Mouse (Mus musculus): Measurements from ENCODE around the gene Ano6. TPM values are rescaled to one million over a fixed set of nuclear protein-coding genes. Genes with fewer than 3 reads are reported as not detected.

Ano6 gene
- polyA plus RNA-seq, 1 experiment from 2014 or later, result 66.2 TPM

DNA sequence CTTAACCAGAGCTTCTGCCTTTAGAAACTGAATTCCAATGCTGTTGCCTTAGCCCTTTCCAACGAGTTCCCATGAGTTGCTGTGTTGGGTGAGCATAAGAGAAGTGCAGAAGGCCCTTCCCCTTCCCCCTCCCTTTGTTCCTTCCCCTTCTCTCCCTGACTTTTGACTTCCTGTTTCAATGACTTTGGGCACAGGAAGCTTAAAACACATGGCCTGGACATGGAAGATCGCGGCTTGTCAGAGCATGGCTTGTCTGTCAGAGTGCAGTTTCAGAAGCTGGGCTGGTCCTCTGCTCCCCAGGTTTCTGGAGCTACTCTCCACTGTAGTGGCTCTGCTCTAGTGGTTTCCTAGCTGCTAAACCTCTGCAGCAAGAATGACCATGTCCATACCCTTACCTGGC lies 17.3 kb downstream of the Ano6 start:
- H3K27ac ChIP-seq (ENCODE audit: low read depth), result no peak overlapping the region
- H3K9ac ChIP-seq (ENCODE audit: low read length), result no peak overlapping the region
- DNase-seq (ENCODE audit: low spot score) (no peak), ATAC-seq (replicated peaks; ENCODE audit: low FRiP score, low TSS enrichment, low read depth) (no peak)
- H3K4me2 ChIP-seq (ENCODE audit: low read length), result no peak overlapping the region
- 73% methylated on average over 3 of the region's 3 CpGs for WGBS
- no peaks in the 10 kb centered on the region for H3K9me3 ChIP-seq (ENCODE audit: control insufficient read depth, low read length)
- no peak overlapping the region for H3K4me3 ChIP-seq (ENCODE audit: low read depth, low read length)
- H3K27me3 ChIP-seq (replicated peaks; ENCODE audit: control insufficient read depth, insufficient read depth, low read length), result no peaks in the 10 kb centered on the region
- peaks cover 24% of the 10 kb centered on the region for H3K4me1 ChIP-seq (replicated peaks; ENCODE audit: control insufficient read depth, insufficient read depth, low read length)
- H3K36me3 ChIP-seq (ENCODE audit: control insufficient read depth, insufficient read depth, low read length), result peaks cover 12% of the 10 kb centered on the region; the same call in 1 of the 2 replicates

GRCm38 (mm10) chr15:95810357-95810761 lies 19.7 kb downstream of the Ano6 start:
- ATAC-seq (replicated peaks; ENCODE audit: low FRiP score, low TSS enrichment, low read depth) (no peak), DNase-seq (ENCODE audit: low spot score) (no peak)
- peaks cover 7% of the 10 kb centered on the region for H3K4me1 ChIP-seq (replicated peaks; ENCODE audit: control insufficient read depth, insufficient read depth, low read length)
- peaks cover 12% of the 10 kb centered on the region; the same call in 1 of the 2 replicates for H3K36me3 ChIP-seq (ENCODE audit: control insufficient read depth, insufficient read depth, low read length)
- H3K27me3 ChIP-seq (replicated peaks; ENCODE audit: control insufficient read depth, insufficient read depth, low read length), result no peaks in the 10 kb centered on the region
- H3K9ac ChIP-seq (ENCODE audit: low read length), result no peak overlapping the region
- H3K4me3 ChIP-seq (ENCODE audit: low read depth, low read length), result no peak overlapping the region
- H3K4me2 ChIP-seq (ENCODE audit: low read length), result no peak overlapping the region
- no peaks in the 10 kb centered on the region for H3K9me3 ChIP-seq (ENCODE audit: control insufficient read depth, low read length)
- no peak overlapping the region for H3K27ac ChIP-seq (ENCODE audit: low read depth)
- 72% methylated on average over 4 of the region's 4 CpGs for WGBS

- Histone ChIP-seq H3K36me3 (ENCODE audit: control insufficient read depth, insufficient read depth, low read length) (peaks cover 12% of the 10 kb centered on the region; the same call in 1 of the 2 replicates), H3K4me3 (ENCODE audit: low read depth, low read length) (no peak overlapping the region), H3K4me1 (replicated peaks; ENCODE audit: control insufficient read depth, insufficient read depth, low read length) (peaks cover 11% of the 10 kb centered on the region), H3K27me3 (replicated peaks; ENCODE audit: control insufficient read depth, insufficient read depth, low read length) (no peaks in the 10 kb centered on the region), H3K4me2 (ENCODE audit: low read length) (no peak overlapping the region), H3K9me3 (ENCODE audit: control insufficient read depth, low read length) (no peaks in the 10 kb centered on the region), H3K9ac (ENCODE audit: low read length) (no peak overlapping the region), H3K27ac (ENCODE audit: low read depth) (no peak overlapping the region)
- ATAC-seq (replicated peaks; ENCODE audit: low FRiP score, low TSS enrichment, low read depth) (no peak), DNase-seq (ENCODE audit: low spot score) (no peak)
- WGBS, result 92% methylated on average over 8 of the region's 8 CpGs
Observed at GRCm38 (mm10) chr15:95812821-95813571, 22.4 kb downstream of the Ano6 start.

DNA sequence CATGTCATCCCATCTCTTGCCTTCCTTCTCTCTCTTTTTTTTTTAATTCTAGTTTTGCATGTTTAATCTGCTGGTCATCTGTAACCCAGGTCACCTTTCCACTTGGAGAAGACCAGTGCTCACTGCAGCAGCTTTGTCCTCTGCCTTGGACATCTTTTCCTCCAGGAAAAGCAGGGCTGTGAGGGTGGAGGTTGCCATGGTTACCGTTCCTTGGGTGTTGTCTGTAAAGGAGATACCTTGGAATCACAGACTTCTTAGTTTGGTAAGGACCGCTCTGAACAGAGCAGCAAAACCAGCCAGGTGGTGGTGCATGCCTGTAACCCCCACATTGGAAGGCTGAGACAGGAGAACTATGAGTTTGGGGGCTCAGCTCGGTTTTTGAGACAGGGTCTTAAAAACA lies 26.9 kb downstream of the Ano6 start:
- no peak for DNase-seq (ENCODE audit: low spot score)

GRCm38 (mm10) chr15:95819249-95820035 lies 28.8 kb downstream of the Ano6 start:
- ATAC-seq (replicated peaks; ENCODE audit: low FRiP score, low TSS enrichment, low read depth) (no peak), DNase-seq (ENCODE audit: low spot score) (no peak)
- no peak overlapping the region for H3K27ac ChIP-seq (ENCODE audit: low read depth)
- H3K9me3 ChIP-seq (ENCODE audit: control insufficient read depth, low read length), result no peaks in the 10 kb centered on the region
- H3K27me3 ChIP-seq (replicated peaks; ENCODE audit: control insufficient read depth, insufficient read depth, low read length), result no peaks in the 10 kb centered on the region
- H3K4me2 ChIP-seq (ENCODE audit: low read length), result no peak overlapping the region
- no peak overlapping the region for H3K9ac ChIP-seq (ENCODE audit: low read length)
- H3K4me3 ChIP-seq (ENCODE audit: low read depth, low read length), result no peak overlapping the region
- 0 out of 2 replicates have a peak, but pooled peaks cover 6% of the 10 kb centered on the region for H3K4me1 ChIP-seq (replicated peaks; ENCODE audit: control insufficient read depth, insufficient read depth, low read length)
- 88% methylated on average over 9 of the region's 9 CpGs for WGBS
- H3K36me3 ChIP-seq (ENCODE audit: control insufficient read depth, insufficient read depth, low read length), result no peaks in the 10 kb centered on the region

More for the DNA sequence above, 26.9 kb downstream of the Ano6 start:
- WGBS, result 78% methylated on average over 3 of the region's 3 CpGs
- Histone ChIP-seq H3K27me3 (replicated peaks; ENCODE audit: control insufficient read depth, insufficient read depth, low read length) (no peaks in the 10 kb centered on the region), H3K36me3 (ENCODE audit: control insufficient read depth, insufficient read depth, low read length) (peaks cover under 1% of the 10 kb centered on the region; the same call in 1 of the 2 replicates), H3K4me1 (replicated peaks; ENCODE audit: control insufficient read depth, insufficient read depth, low read length) (0 out of 2 replicates have a peak, but pooled peaks cover 6% of the 10 kb centered on the region), H3K9ac (ENCODE audit: low read length) (no peak overlapping the region), H3K27ac (ENCODE audit: low read depth) (no peak overlapping the region), H3K9me3 (ENCODE audit: control insufficient read depth, low read length) (no peaks in the 10 kb centered on the region), H3K4me3 (ENCODE audit: low read depth, low read length) (no peak overlapping the region), H3K4me2 (ENCODE audit: low read length) (no peak overlapping the region)
- ATAC-seq (replicated peaks; ENCODE audit: low FRiP score, low TSS enrichment, low read depth), result no peak

GRCm38 (mm10) chr15:95820142-95820541 lies 29.5 kb downstream of the Ano6 start:
- DNase-seq (ENCODE audit: low spot score), result no peak

DNA sequence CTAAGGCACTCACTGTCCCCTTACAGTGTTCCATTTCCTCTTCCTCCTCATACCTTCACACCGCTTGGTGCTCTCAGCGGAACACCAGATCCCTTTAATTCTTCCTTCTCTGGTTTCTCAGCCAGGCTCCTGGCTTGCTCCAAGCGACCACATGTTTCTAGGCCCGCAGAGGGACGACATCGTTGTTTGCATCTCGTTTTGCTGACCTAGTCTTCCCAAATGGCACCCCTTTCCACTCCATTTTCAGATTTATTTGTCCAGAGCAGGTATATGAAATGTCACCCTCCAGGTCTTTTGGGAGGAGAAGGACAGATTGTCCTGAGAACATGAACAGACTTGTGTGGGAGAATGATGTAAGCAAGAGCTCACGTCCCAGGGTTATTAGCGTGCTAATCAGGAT lies 30.0 kb downstream of the Ano6 start:
- Histone ChIP-seq H3K27me3 (replicated peaks; ENCODE audit: control insufficient read depth, insufficient read depth, low read length) (no peaks in the 10 kb centered on the region), H3K36me3 (ENCODE audit: control insufficient read depth, insufficient read depth, low read length) (no peaks in the 10 kb centered on the region), H3K9me3 (ENCODE audit: control insufficient read depth, low read length) (no peaks in the 10 kb centered on the region), H3K4me2 (ENCODE audit: low read length) (no peak overlapping the region), H3K9ac (ENCODE audit: low read length) (no peak overlapping the region), H3K4me1 (replicated peaks; ENCODE audit: control insufficient read depth, insufficient read depth, low read length) (0 out of 2 replicates have a peak, but pooled peaks cover 4% of the 10 kb centered on the region), H3K4me3 (ENCODE audit: low read depth, low read length) (no peak overlapping the region), H3K27ac (ENCODE audit: low read depth) (no peak overlapping the region)
- 88% methylated on average over 9 of the region's 9 CpGs for WGBS
- ATAC-seq (replicated peaks; ENCODE audit: low FRiP score, low TSS enrichment, low read depth) (no peak), DNase-seq (ENCODE audit: low spot score) (no peak)

More at GRCm38 (mm10) chr15:95820142-95820541, 29.5 kb downstream of the Ano6 start:
- Histone ChIP-seq H3K36me3 (ENCODE audit: control insufficient read depth, insufficient read depth, low read length) (no peaks in the 10 kb centered on the region), H3K4me2 (ENCODE audit: low read length) (no peak overlapping the region), H3K9ac (ENCODE audit: low read length) (no peak overlapping the region), H3K4me3 (ENCODE audit: low read depth, low read length) (no peak overlapping the region), H3K27ac (ENCODE audit: low read depth) (no peak overlapping the region), H3K4me1 (replicated peaks; ENCODE audit: control insufficient read depth, insufficient read depth, low read length) (0 out of 2 replicates have a peak, but pooled peaks cover 6% of the 10 kb centered on the region), H3K9me3 (ENCODE audit: control insufficient read depth, low read length) (no peaks in the 10 kb centered on the region), H3K27me3 (replicated peaks; ENCODE audit: control insufficient read depth, insufficient read depth, low read length) (no peaks in the 10 kb centered on the region)
- 91% methylated on average over 12 of the region's 12 CpGs for WGBS
- no peak for ATAC-seq (replicated peaks; ENCODE audit: low FRiP score, low TSS enrichment, low read depth)

DNA sequence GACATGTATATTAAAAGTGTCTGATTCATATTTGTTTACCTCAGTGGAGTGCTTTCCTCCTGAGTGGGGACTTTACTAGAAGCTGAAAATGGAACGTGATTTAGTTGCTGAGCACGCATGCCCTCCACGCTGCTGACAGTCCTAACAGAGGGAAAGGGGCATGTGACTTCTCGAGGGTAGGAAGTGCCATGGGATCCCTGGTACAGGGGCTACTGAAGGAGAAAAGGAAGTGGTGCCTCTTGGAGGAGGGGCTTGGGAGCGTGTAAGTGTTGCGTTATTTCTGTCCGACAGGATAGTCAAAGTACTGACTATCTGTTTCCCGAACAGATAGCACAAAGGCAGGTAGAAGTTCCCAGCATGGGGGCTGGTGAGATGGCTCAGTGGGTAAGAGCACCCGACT lies 31.5 kb downstream of the Ano6 start:
- no peak overlapping the region for H3K9ac ChIP-seq (ENCODE audit: low read length)
- no peaks in the 10 kb centered on the region for H3K27me3 ChIP-seq (replicated peaks; ENCODE audit: control insufficient read depth, insufficient read depth, low read length)
- peaks cover 8% of the 10 kb centered on the region for H3K4me1 ChIP-seq (replicated peaks; ENCODE audit: control insufficient read depth, insufficient read depth, low read length)
- DNase-seq (ENCODE audit: low spot score) (no peak), ATAC-seq (replicated peaks; ENCODE audit: low FRiP score, low TSS enrichment, low read depth) (no peak)
- H3K4me2 ChIP-seq (ENCODE audit: low read length), result no peak overlapping the region
- H3K27ac ChIP-seq (ENCODE audit: low read depth), result no peak overlapping the region
- no peaks in the 10 kb centered on the region for H3K9me3 ChIP-seq (ENCODE audit: control insufficient read depth, low read length)
- no peak overlapping the region for H3K4me3 ChIP-seq (ENCODE audit: low read depth, low read length)
- no peaks in the 10 kb centered on the region for H3K36me3 ChIP-seq (ENCODE audit: control insufficient read depth, insufficient read depth, low read length)
- 88% methylated on average over 9 of the region's 9 CpGs for WGBS
